Mouse (Mus musculus): Measurements from ENCODE around the gene Gpr137.

- TF ChIP-seq CTCF (IDR thresholded peaks at IDR 0.05; ENCODE audit: insufficient read depth, low read depth, low read length), result no peak
- no peak for TF ChIP-seq POLR2A (IDR thresholded peaks at IDR 0.05; ENCODE audit: insufficient read depth, low read depth, low read length)
Observed at GRCm38 (mm10) chr19:6949951-6950350, 7.7 kb upstream of the Gpr137 start.

Measured in olfactory bulb, adult 2 months (tissue).